Mouse (Mus musculus): ENCODE measurements around the gene Tfcp2. TPM values are rescaled to one million over a fixed set of nuclear protein-coding genes. Genes with fewer than 3 reads are reported as not detected.
"Not testable (repeated sequence)": the region's sequence is repeated elsewhere in the genome, so short reads cannot be mapped to it uniquely, and the experiment has no call there.

Tfcp2 gene
- polyA plus RNA-seq, 1 experiment from 2014 or later: 35.4 TPM

GRCm38 (mm10) chr15:100543651-100544030, 8.2 kb downstream of the Tfcp2 start:
- 97% methylated on average over 14 of the region's 14 CpGs for WGBS
- peaks cover 59% of the 10 kb centered on the region for H3K36me3 ChIP-seq
- H3K4me2 ChIP-seq; H3K9ac ChIP-seq; H3K27ac ChIP-seq (replicated peaks); ATAC-seq (ENCODE audit: low read depth); H3K27me3 ChIP-seq; H3K4me3 ChIP-seq; H3K4me1 ChIP-seq (replicated peaks); H3K9me3 ChIP-seq: not testable (repeated sequence)

GRCm38 (mm10) chr15:100542876-100543650, 8.7 kb downstream of the Tfcp2 start:
- H3K9me3 ChIP-seq; H3K9ac ChIP-seq; H3K27me3 ChIP-seq; H3K4me2 ChIP-seq; H3K4me3 ChIP-seq; H3K4me1 ChIP-seq (replicated peaks); H3K27ac ChIP-seq (replicated peaks); ATAC-seq (ENCODE audit: low read depth): not testable (repeated sequence)
- WGBS: 96% methylated on average over 28 of the region's 28 CpGs
- H3K36me3 ChIP-seq: peaks cover 53% of the 10 kb centered on the region

GRCm38 (mm10) chr15:100541426-100541825, 10.4 kb downstream of the Tfcp2 start:
- no peak overlapping the region for H3K4me2 ChIP-seq
- WGBS: 93% methylated on average over 4 of the region's 4 CpGs
- no peak for ATAC-seq (ENCODE audit: low read depth)

DNA sequence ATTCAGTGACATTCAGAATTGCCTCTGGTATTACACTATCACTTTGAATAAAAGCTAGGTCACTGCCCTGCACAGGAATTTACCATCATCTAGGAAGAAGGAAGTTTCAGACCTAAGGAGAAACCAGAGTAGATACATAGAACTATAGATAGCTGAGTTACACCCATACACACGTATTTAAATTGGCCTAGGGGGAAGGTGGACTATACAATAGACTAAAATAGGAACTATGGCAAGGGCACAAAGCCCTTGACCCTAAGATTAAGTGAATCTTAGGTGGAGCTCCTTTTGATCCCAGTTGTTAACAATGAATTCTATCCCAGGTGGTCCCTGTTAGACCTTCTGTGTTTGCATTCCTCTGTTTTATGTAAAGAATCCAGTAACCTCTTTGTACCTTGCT, 10.8 kb downstream of the Tfcp2 start:
- not testable (repeated sequence) for H3K27ac ChIP-seq (replicated peaks); H3K4me1 ChIP-seq (replicated peaks); H3K4me3 ChIP-seq; H3K4me2 ChIP-seq; H3K27me3 ChIP-seq; H3K9ac ChIP-seq; H3K9me3 ChIP-seq; ATAC-seq (ENCODE audit: low read depth)
- 87% methylated on average over 1 of the region's 1 CpGs for WGBS
- peaks cover 46% of the 10 kb centered on the region for H3K36me3 ChIP-seq

More at GRCm38 (mm10) chr15:100541426-100541825, 10.4 kb downstream of the Tfcp2 start:
- 0 out of 2 replicates have a peak, but pooled peaks cover 4% of the 10 kb centered on the region for H3K9me3 ChIP-seq
- H3K9ac ChIP-seq: no peak overlapping the region
- H3K27me3 ChIP-seq: no peaks in the 10 kb centered on the region
- H3K36me3 ChIP-seq: peaks cover 46% of the 10 kb centered on the region
- H3K4me1 ChIP-seq (replicated peaks): no peaks in the 10 kb centered on the region
- no peak overlapping the region for H3K4me3 ChIP-seq
- no peak overlapping the region for H3K27ac ChIP-seq (replicated peaks)

GRCm38 (mm10) chr15:100539411-100539810, 12.4 kb downstream of the Tfcp2 start:
- 94% methylated on average over 9 of the region's 9 CpGs for WGBS
- no peak overlapping the region for H3K27ac ChIP-seq (replicated peaks)
- ATAC-seq (ENCODE audit: low read depth): no peak
- no peaks in the 10 kb centered on the region for H3K27me3 ChIP-seq
- H3K4me3 ChIP-seq: no peak overlapping the region
- no peaks in the 10 kb centered on the region for H3K4me1 ChIP-seq (replicated peaks)
- peaks cover 56% of the 10 kb centered on the region for H3K36me3 ChIP-seq
- no peak overlapping the region for H3K4me2 ChIP-seq
- H3K9ac ChIP-seq: no peak overlapping the region
- no peaks in the 10 kb centered on the region for H3K9me3 ChIP-seq

- H3K4me2 ChIP-seq: no peak overlapping the region
- no peaks in the 10 kb centered on the region for H3K4me1 ChIP-seq (replicated peaks)
- H3K4me3 ChIP-seq: no peak overlapping the region
- WGBS: 91% methylated on average over 6 of the region's 6 CpGs
- H3K36me3 ChIP-seq: peaks cover 56% of the 10 kb centered on the region
- ATAC-seq (ENCODE audit: low read depth): no peak
- H3K9ac ChIP-seq: no peak overlapping the region
- no peaks in the 10 kb centered on the region for H3K27me3 ChIP-seq
- H3K9me3 ChIP-seq: no peaks in the 10 kb centered on the region
- no peak overlapping the region for H3K27ac ChIP-seq (replicated peaks)
Measured at GRCm38 (mm10) chr15:100537913-100538312, 13.9 kb downstream of the Tfcp2 start.

DNA sequence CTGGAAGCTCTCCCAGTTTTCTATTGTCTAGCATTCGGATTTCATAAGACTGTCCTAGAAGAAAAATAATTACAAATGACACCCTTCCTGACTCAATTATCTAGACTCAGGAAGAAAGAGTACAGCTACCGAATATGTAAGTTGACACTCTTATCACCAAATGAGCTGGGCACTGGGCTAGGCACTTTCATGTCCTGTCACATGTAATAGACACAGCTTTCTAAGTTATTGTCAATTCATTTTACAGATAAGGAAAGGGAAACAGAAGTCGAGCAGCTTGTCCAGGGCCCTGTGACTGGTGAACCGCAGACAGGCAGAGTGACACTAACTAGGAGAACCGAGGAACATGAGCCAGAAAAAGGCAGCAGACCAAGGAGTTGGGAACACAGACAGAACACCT, 23.9 kb downstream of the Tfcp2 start:
- H3K4me1 ChIP-seq (replicated peaks): no peaks in the 10 kb centered on the region
- H3K4me3 ChIP-seq: no peak overlapping the region
- peaks cover 38% of the 10 kb centered on the region for H3K36me3 ChIP-seq
- no peak overlapping the region for H3K4me2 ChIP-seq
- no peak for ATAC-seq (ENCODE audit: low read depth)
- no peak overlapping the region for H3K9ac ChIP-seq
- no peaks in the 10 kb centered on the region for H3K27me3 ChIP-seq
- no peak overlapping the region for H3K27ac ChIP-seq (replicated peaks)
- no peaks in the 10 kb centered on the region for H3K9me3 ChIP-seq
- 91% methylated on average over 5 of the region's 5 CpGs for WGBS

- Histone ChIP-seq H3K27ac (replicated peaks) (no peak overlapping the region), H3K27me3 (no peaks in the 10 kb centered on the region), H3K36me3 (peaks cover 56% of the 10 kb centered on the region), H3K4me2 (no peak overlapping the region), H3K4me1 (replicated peaks) (no peaks in the 10 kb centered on the region), H3K4me3 (no peak overlapping the region), H3K9ac (no peak overlapping the region), H3K9me3 (no peaks in the 10 kb centered on the region)
- ATAC-seq (ENCODE audit: low read depth): no peak
- 95% methylated on average over 14 of the region's 14 CpGs for WGBS
Measured at GRCm38 (mm10) chr15:100525405-100525804, 26.4 kb downstream of the Tfcp2 start.

DNA sequence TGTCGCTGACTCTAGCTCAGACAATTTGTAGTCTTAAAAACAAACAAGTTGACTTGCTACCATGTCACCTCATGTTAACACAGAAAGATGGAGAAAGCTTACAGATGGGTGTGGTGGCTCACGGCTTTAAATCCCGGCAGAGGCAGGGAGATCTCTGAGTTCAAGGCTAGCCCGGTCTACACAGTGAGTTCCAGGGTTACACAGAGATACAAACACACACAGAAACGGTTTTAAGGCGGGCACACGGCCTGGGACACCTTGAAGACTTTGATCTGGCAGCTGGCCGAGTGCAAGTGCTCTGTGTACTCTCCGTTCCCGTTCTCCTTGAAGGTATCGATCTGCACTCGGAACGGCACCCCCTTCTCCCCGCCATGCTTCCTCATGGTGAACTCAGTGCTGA, 31.5 kb downstream of the Tfcp2 start:
- H3K9ac ChIP-seq: no peak overlapping the region
- H3K9me3 ChIP-seq: no peaks in the 10 kb centered on the region
- H3K36me3 ChIP-seq: peaks cover 81% of the 10 kb centered on the region
- no peak overlapping the region for H3K4me3 ChIP-seq
- no peak overlapping the region for H3K27ac ChIP-seq (replicated peaks)
- H3K27me3 ChIP-seq: no peaks in the 10 kb centered on the region
- no peak for ATAC-seq (ENCODE audit: low read depth)
- WGBS: 94% methylated on average over 14 of the region's 14 CpGs
- no peak overlapping the region for H3K4me2 ChIP-seq
- H3K4me1 ChIP-seq (replicated peaks): no peaks in the 10 kb centered on the region

- no peaks in the 10 kb centered on the region for H3K27me3 ChIP-seq
- no peak overlapping the region for H3K4me3 ChIP-seq
- H3K4me1 ChIP-seq (replicated peaks): no peaks in the 10 kb centered on the region
- no peak for ATAC-seq (ENCODE audit: low read depth)
- WGBS: 82% methylated on average over 2 of the region's 2 CpGs
- H3K9me3 ChIP-seq: no peaks in the 10 kb centered on the region
- H3K4me2 ChIP-seq: no peak overlapping the region
- H3K36me3 ChIP-seq: peaks cover 85% of the 10 kb centered on the region
- H3K27ac ChIP-seq (replicated peaks): no peak overlapping the region
- H3K9ac ChIP-seq: no peak overlapping the region
Measured at GRCm38 (mm10) chr15:100515121-100515520, 36.7 kb downstream of the Tfcp2 start.

- H3K27ac ChIP-seq (replicated peaks): no peak overlapping the region
- 92% methylated on average over 4 of the region's 4 CpGs for whole genome bisulfite sequencing
- H3K27me3 ChIP-seq: no peaks in the 10 kb centered on the region
- H3K4me2 ChIP-seq: no peak overlapping the region
- no peak overlapping the region for H3K4me3 ChIP-seq
- H3K9me3 ChIP-seq: no peaks in the 10 kb centered on the region
- H3K4me1 ChIP-seq (replicated peaks): no peaks in the 10 kb centered on the region
- no peak for ATAC-seq (ENCODE audit: low read depth)
- H3K9ac ChIP-seq: no peak overlapping the region
- H3K36me3 ChIP-seq: peaks cover 85% of the 10 kb centered on the region
Measured at GRCm38 (mm10) chr15:100513387-100513786, 38.4 kb downstream of the Tfcp2 start.

DNA sequence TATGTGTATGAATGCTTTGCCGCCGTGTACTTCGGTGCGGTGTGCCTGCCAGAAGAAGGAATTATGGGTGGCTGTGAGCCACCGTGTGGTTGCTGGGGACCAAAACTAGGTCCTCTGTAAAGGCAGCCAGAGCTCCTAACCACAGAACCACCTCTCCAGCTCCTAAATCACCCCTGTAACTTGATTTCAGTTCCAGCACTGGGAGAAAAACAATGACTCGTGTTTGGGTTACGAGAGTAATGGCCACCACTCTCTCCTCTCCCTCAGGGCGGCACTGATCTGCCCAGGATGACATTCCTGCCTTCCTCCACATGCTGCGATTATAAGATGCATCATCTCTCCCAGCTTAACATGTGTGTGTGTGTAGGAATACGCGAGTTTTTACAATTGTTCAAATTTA, 41.7 kb downstream of the Tfcp2 start:
- Histone ChIP-seq H3K36me3 (peaks cover 95% of the 10 kb centered on the region), H3K4me1 (replicated peaks) (no peaks in the 10 kb centered on the region), H3K9ac (no peak overlapping the region), H3K27ac (replicated peaks) (no peak overlapping the region), H3K9me3 (no peaks in the 10 kb centered on the region), H3K27me3 (no peaks in the 10 kb centered on the region), H3K4me3 (no peak overlapping the region), H3K4me2 (no peak overlapping the region)
- no peak for ATAC-seq (ENCODE audit: low read depth)
- WGBS: 94% methylated on average over 11 of the region's 11 CpGs

Measured in neural tube, embryonic 13.5 days (tissue).